Mouse (Mus musculus) thymus, adult 2 months (tissue): ENCODE measurements around the gene Gpsm2.

ENCODE experiments used
- CTCF ChIP-seq: fragments of 200-500 bp; IDR thresholded peaks from 2 replicates; pipeline ENCODE4 v1.5.1; 2012; ENCODE audit warnings: mild to moderate bottlenecking, control low read depth, low read length, moderate library complexity, borderline replicate concordance; ENCODE audit not compliant: control insufficient read depth, poor library complexity, insufficient read depth; ENCODE audit errors: extremely low read depth
- POLR2A ChIP-seq: fragments of 200-500 bp; IDR thresholded peaks from 2 replicates; pipeline ENCODE4 v1.6.1; 2012; ENCODE audit warnings: mild to moderate bottlenecking, low read length, control low read depth, moderate library complexity; ENCODE audit not compliant: control insufficient read depth, poor library complexity, insufficient read depth; ENCODE audit errors: extremely low read depth

DNA sequence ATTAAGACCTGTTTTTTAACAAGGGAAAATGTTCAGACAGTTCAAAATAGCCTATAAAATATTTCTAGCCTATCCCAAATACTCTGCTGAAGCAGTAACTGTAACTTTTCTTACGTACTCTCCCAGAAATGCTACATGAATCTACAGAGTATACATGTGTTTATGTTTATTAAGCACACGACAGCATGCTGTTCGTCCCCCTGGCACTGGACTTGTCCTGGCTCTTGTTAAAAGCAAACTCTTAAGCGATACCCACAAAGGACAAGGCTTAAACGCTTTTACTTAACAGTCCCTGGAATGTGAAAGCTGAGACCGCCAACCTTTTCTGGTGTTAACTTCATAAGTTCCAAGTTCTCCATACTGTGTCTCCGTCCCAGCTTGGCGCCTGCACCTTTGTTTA is 32.7 kb downstream of the Gpsm2 start:
- TF ChIP-seq POLR2A (no peak), CTCF (no peak)
